Mouse (Mus musculus): ENCODE data around the gene Gpr132.

- no peak for TF ChIP-seq CTCF (IDR thresholded peaks at IDR 0.05; ENCODE audit: control insufficient read depth, insufficient read depth, low read length)
- TF ChIP-seq POLR2A (IDR thresholded peaks at IDR 0.05; ENCODE audit: borderline replicate concordance, control insufficient read depth, low read depth, low read length), result no peak
Observed at GRCm38 (mm10) chr12:112916698-112917400, 48.8 kb upstream of the Gpr132 start.

All from bone marrow, adult 2 months (tissue).